Mouse (Mus musculus) CH12.LX (cell line): ENCODE data around the gene Ndufv2.

Experiments used
- BHLHE40 ChIP-seq: IDR thresholded peaks from 2 replicates; pipeline ENCODE4 v1.6.1; 2011; ENCODE audit warnings: mild to moderate bottlenecking, low read depth, low read length, improper control_type of control experiment
- CTCF ChIP-seq, 2 experiments: IDR thresholded peaks in 1 of 2; conservative IDR thresholded peaks in 1 of 2; 2 replicates each; pipeline ENCODE4 v1.5.1; 2011 to 2012; ENCODE audit warnings: low read depth in 2 of 2, low read length in 2 of 2, improper control_type of control experiment in 1 of 2, inconsistent platforms in 1 of 2, mild to moderate bottlenecking in 1 of 2, moderate library complexity in 1 of 2
- EP300 ChIP-seq: IDR thresholded peaks from 2 replicates; pipeline ENCODE4 v1.6.1; 2011; ENCODE audit warnings: low read length, improper control_type of control experiment
- HCFC1 ChIP-seq: IDR thresholded peaks from 2 replicates; pipeline ENCODE4 v1.6.1; 2012; ENCODE audit warnings: low read depth, mild to moderate bottlenecking, inconsistent platforms, low read length, improper control_type of control experiment
- MAFK ChIP-seq: IDR thresholded peaks from 2 replicates; pipeline ENCODE4 v1.6.1; 2011; ENCODE audit warnings: low read length, improper control_type of control experiment; ENCODE audit not compliant: insufficient replicate concordance
- POLR2A ChIP-seq: IDR thresholded peaks from 2 replicates; pipeline ENCODE4 v1.6.1; 2011; ENCODE audit warnings: low read depth, mild to moderate bottlenecking, improper control_type of control experiment, low read length
- POLR2AphosphoS2 ChIP-seq: IDR thresholded peaks from 2 replicates; pipeline ENCODE4 v1.6.1; 2011; ENCODE audit warnings: low read depth, low read length, improper control_type of control experiment
- RAD21 ChIP-seq: IDR thresholded peaks from 2 replicates; pipeline ENCODE4 v1.6.1; 2011; ENCODE audit warnings: low read depth, mild to moderate bottlenecking, low read length, improper control_type of control experiment, moderate library complexity
- TBP ChIP-seq: conservative IDR thresholded peaks from 2 replicates; pipeline ENCODE4 v1.6.1; 2011; ENCODE audit warnings: low read depth, low read length, improper control_type of control experiment
- USF2 ChIP-seq: conservative IDR thresholded peaks from 2 replicates; pipeline ENCODE4 v1.6.1; 2011; ENCODE audit warnings: low read depth, low read length, improper control_type of control experiment

DNA sequence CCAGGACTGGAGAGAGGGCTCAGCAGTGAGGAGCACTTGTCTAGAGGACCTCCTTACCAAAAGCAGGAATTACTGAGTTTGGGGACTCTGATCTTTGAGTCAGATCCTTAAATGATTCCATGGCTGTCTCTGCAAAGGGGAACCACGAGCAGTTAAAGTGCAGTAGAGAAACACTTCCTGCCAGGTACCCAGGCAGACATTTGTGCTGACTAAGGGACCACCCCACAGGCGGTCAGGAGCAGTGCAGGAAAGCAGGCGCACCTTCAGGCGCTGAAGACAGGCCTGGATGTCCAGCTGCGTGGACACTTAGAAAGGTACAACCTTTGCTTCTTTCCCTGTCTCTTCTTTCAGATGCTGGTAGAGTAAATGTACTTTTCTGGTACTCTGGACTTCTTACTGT is 53.2 kb downstream of the Ndufv2 start:
- TF ChIP-seq CTCF (conservative IDR thresholded peaks at IDR 0.05 in 1 of 2, IDR thresholded peaks at IDR 0.05 in 1 of 2; ENCODE audit: low read depth in 2 of 2, low read length in 2 of 2): no peak
- no peak for TF ChIP-seq HCFC1
- no peak for TF ChIP-seq USF2
- no peak for TF ChIP-seq POLR2AphosphoS2
- no peak for TF ChIP-seq POLR2A
- no peak for TF ChIP-seq RAD21
- no peak for TF ChIP-seq MAFK
- TF ChIP-seq TBP: no peak
- TF ChIP-seq EP300: no peak
- no peak for TF ChIP-seq BHLHE40
